Mouse (Mus musculus) central nervous system, embryonic 11.5 days (tissue): ENCODE data around the gene Ift27. TPM values are rescaled to one million over a fixed set of nuclear protein-coding genes. Genes with fewer than 3 reads are reported as not detected.

Experiments used
- polyA plus RNA-seq: library from polyadenylated mRNA; depleted of rRNA; stranded (reverse); fragments of >200 nt; gene quantifications from 2 replicates; pipeline ENCODE4 v1.2.3, GENCODE M21; 2012; rRNA removed

The Ift27 gene
- 33.4 and 46.7 TPM in 2 replicates for polyA plus RNA-seq

DNA sequence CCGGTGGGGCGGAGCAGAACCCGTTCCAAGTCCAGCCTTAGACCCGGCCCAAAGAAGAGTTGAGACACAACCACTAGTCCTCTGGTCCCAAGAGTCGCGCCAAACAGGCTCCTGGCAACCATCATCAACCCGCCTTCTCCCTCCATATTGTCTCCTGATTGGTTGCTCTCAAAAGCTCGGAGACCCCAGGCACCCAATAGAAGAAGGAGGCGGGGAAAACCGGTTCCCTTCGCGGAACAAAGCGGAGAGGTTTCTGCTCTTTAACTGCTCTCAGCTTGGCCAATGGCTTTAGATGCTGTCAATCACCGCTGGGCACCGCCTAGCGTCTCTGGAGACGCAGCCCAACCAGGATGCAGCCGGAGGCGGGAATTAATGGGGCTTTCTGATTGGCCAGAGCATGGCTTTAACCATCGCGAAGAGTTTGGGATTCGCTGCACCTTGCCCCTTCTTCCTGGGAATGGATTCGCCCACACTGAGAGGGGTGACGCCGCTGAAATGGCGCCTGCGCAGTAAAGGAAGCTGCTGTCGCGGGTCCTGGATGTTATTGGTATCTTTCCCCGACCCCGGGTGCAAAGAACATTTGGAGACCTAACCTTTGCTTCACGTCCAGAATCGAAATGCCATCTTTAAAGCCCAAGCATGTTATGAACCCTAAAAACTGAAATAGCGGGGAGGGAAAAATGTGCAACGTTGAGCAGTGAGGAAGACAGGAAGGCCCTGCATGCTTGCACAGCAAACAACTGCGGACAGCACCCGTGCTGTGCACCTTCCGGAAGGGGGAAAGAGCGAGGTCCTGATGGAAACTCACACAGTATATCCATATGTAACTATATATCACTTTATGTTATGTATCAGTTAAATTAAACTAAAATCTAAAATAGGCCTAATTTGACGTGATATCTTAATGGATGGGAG is at the start of gene Ift27:
TSS of gene Ift27 (minus strand) at position 136 of the 915 bp plus-strand sequence.

DNA sequence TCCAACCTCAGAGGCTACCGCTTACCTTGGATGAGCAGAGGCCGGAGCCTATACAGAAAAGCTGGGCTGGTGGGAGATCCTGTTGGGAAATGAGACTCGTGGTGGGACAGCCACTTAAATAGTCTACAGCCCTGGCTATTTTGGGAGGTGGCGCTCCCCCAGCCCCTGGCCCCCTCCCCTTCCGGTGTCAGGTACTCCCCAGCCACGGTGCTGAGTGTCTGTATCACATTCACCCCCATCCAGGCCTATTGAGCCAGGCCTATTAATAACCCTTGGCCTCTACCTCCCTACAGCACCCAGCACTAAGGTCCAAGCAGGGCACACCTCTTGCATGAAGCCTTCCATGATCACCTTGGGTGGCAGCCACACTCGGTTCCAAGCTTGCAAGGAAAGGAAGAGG is 32.4 kb upstream of the Ift27 start, which contains the start of gene Pvalb:
TSS of gene Pvalb (minus strand) at position 89 of the 400 bp plus-strand sequence.

DNA sequence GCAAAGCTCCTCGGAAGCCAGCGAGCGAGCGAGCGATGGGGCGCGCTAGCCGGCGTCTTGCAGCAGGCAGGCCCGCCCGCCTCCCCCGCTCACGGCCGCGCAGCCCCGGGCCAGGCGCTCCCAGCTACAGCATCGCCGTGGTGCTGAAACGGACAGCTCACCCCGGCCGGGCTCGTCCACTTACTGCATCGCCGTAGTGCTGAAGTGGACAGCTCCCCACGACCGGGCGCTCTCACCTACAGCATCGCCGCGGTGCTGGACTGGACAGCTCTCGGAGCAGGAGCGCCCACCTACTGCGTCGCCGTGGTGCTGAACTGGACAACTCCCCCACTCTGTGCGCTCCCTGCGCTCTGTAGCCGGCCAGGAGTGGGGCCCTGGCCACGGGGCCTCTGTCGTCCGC is 54.2 kb downstream of the Ift27 start, which contains the start of gene Cacng2:
TSS of gene Cacng2 (minus strand) at position 325 of the 400 bp plus-strand sequence.

Other genes starting within 250 kb of the Ift27 start
- 172 and 178 TPM in 2 replicates for gene Txn2, start 245.1 kb downstream of the Ift27 start, polyA plus RNA-seq
- 6.9 and 8.7 TPM in 2 replicates for gene Foxred2, start 217.4 kb downstream of the Ift27 start, polyA plus RNA-seq
- 224 and 228 TPM in 2 replicates for gene Eif3d, start 203.3 kb downstream of the Ift27 start, polyA plus RNA-seq
- gene Cacng2, start 54.1 kb downstream of the Ift27 start, polyA plus RNA-seq, result 1.4 TPM in 2 replicates
- gene Pvalb, start 32.3 kb upstream of the Ift27 start, polyA plus RNA-seq, result 0.15 and 0.19 TPM in 2 replicates
- 4.8 and 12.2 TPM in 2 replicates for gene Ncf4, start 70.7 kb upstream of the Ift27 start, polyA plus RNA-seq
- 0.30 and 1.1 TPM in 2 replicates for gene Csf2rb2, start 131.6 kb upstream of the Ift27 start, polyA plus RNA-seq
- gene Csf2rb, start 151.6 kb upstream of the Ift27 start, polyA plus RNA-seq, result 2.2 and 3.5 TPM in 2 replicates
- 0.07 TPM in 1 of 2 replicates, not detected in the other for gene Tex33, start 221.8 kb upstream of the Ift27 start, polyA plus RNA-seq
- gene Tst, start 231.8 kb upstream of the Ift27 start, polyA plus RNA-seq, result 8.8 and 9.3 TPM in 2 replicates
- gene Mpst, start 232.3 kb upstream of the Ift27 start, polyA plus RNA-seq, result 39.8 and 53.5 TPM in 2 replicates